Mouse (Mus musculus): Measurements from ENCODE around the gene Atm. TPM values are rescaled to one million over a fixed set of nuclear protein-coding genes. Genes with fewer than 3 reads are reported as not detected.

Atm gene
- polyA plus RNA-seq (2017; shearing (Covaris generic)): 10 to 100 TPM; 24.7 to 36.0 TPM

GRCm38 (mm10) chr9:53536558-53537320 is at the start of gene Atm, which contains the start of gene Npat:
Atm (minus strand) TSS chr9:53536740.
Npat (plus strand) TSS chr9:53537047.
- ATAC-seq: peak; percentile 93

GRCm38 (mm10) chr9:53581870-53582269 is 45.3 kb upstream of the Atm start:
- no peak for ATAC-seq

GRCm38 (mm10) chr9:53575721-53576120 is 39.2 kb upstream of the Atm start:
- ATAC-seq: no peak

- no peak for ATAC-seq
These were observed 36.2 kb upstream of the Atm start for GRCm38 (mm10) chr9:53572516-53573307.

GRCm38 (mm10) chr9:53570662-53571061 is 34.1 kb upstream of the Atm start:
- ATAC-seq: no peak

- no peak for ATAC-seq
These were observed 911 bp upstream of the Atm start for GRCm38 (mm10) chr9:53537336-53537965.

GRCm38 (mm10) chr9:53535416-53536320 is 872 bp downstream of the Atm start:
- peak; percentile 11 for ATAC-seq

- ATAC-seq: no peak
These were observed 19.0 kb downstream of the Atm start for GRCm38 (mm10) chr9:53517373-53518009.

- ATAC-seq: no peak
These were observed 22.4 kb downstream of the Atm start for GRCm38 (mm10) chr9:53514091-53514490.

GRCm38 (mm10) chr9:53508053-53508452 is 28.5 kb downstream of the Atm start:
- ATAC-seq: no peak

- ATAC-seq: no peak
These were observed 50.7 kb downstream of the Atm start for GRCm38 (mm10) chr9:53485886-53486285.

GRCm38 (mm10) chr9:53472806-53473518 is 63.6 kb downstream of the Atm start:
- ATAC-seq: no peak

GRCm38 (mm10) chr9:53452038-53452437 is 84.5 kb downstream of the Atm start:
- ATAC-seq: no peak

- no peak for ATAC-seq
These were observed 85.9 kb downstream of the Atm start for GRCm38 (mm10) chr9:53450609-53451008.

- ATAC-seq: no peak
These were observed 100.5 kb downstream of the Atm start for GRCm38 (mm10) chr9:53435830-53436570.

GRCm38 (mm10) chr9:53427638-53428037 is 108.9 kb downstream of the Atm start:
- ATAC-seq: no peak

- no peak for ATAC-seq
These were observed 109.8 kb downstream of the Atm start for GRCm38 (mm10) chr9:53426726-53427125.

GRCm38 (mm10) chr9:53422133-53422896 is 114.2 kb downstream of the Atm start:
- no peak for ATAC-seq

- ATAC-seq: no peak
These were observed 127.1 kb downstream of the Atm start for GRCm38 (mm10) chr9:53409427-53409826.

Data from activated CD4-positive, CD25-positive, alpha-beta regulatory T cell, adult 4 months (primary cell).